Mouse (Mus musculus): ENCODE measurements around the gene Gm47996.
A peak's percentile ranks its signal among the peaks of the same experiment; 100 is the strongest.
"Not testable (repeated sequence)": the region's sequence is repeated elsewhere in the genome, so short reads cannot be mapped to it uniquely, and the experiment has no call there.

Gene Gm47996

DNA sequence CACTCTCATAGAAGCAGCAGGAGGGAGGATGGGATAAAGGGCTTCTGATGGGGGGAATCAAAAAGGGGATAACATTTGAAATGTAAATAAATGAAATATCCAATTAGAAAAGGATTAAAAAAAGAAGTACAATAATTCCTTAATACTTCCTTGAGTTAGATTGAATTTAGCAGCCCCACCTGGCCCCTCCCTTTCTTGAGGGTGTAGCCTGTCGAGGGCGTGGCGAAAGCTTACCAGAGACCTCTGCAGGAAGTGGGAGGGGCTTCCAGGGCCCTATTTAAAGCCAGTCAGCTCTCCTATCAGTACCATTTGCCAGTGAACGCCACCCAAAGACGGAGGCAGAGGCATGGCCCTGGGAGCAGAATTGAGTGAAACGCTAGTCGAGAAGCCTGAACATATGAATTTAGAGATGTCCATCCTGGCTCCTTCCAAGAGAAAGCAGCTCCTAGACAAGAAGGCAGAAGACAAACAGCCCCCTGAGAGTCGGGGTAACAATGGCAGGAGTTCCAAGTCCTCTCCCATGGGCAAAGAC lies at the start of gene Gm47996:
Gm47996 (plus strand) TSS at position 308 of the 532 bp plus-strand sequence.
- DNase-seq, result not testable (repeated sequence)

DNA sequence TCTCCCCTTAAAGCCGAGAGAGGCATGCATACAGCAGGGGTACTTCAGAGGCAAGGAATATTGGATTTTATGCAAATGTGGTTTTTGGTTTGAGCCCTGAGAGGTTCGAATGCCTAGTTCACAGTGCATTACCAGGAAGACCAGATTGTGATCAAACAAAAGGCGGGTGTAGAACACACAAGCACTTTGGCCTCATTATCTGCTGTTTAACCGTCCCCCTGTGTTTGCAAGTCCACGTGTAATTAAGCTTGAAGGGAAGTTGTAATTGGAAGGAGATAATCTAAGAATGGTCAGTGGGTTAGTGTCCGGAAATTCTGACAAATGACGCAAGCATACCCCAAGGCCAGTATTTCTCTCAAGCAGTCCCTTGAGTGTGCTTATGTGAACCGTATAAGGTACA lies 43.9 kb upstream of the Gm47996 start:
- DNase-seq, result no peak

GRCm38 (mm10) chr1:151167297-151168047 lies 42.5 kb upstream of the Gm47996 start:
- DNase-seq, result peak; percentile 32

DNA sequence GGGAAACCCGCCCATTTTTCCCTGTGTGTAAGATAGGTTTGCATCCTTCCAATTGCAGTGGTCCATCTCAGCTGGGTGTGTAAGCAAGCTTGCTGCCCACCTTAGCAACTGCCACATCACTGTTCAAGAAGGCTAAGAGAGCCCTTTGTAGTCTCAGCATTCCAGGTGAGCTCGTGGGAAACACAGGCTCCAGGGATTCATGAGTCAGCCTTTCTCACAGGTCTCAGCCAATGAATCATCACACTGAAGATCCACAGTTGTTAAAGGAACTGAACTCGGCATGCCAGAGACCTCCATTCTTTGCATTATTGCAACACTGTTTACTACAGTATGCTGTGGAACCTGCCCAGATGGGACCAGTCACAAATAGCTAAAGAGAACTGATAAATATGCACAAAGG lies 41.3 kb upstream of the Gm47996 start:
- DNase-seq, result no peak

GRCm38 (mm10) chr1:151171572-151172461 lies 38.1 kb upstream of the Gm47996 start:
- DNase-seq, result no peak

DNA sequence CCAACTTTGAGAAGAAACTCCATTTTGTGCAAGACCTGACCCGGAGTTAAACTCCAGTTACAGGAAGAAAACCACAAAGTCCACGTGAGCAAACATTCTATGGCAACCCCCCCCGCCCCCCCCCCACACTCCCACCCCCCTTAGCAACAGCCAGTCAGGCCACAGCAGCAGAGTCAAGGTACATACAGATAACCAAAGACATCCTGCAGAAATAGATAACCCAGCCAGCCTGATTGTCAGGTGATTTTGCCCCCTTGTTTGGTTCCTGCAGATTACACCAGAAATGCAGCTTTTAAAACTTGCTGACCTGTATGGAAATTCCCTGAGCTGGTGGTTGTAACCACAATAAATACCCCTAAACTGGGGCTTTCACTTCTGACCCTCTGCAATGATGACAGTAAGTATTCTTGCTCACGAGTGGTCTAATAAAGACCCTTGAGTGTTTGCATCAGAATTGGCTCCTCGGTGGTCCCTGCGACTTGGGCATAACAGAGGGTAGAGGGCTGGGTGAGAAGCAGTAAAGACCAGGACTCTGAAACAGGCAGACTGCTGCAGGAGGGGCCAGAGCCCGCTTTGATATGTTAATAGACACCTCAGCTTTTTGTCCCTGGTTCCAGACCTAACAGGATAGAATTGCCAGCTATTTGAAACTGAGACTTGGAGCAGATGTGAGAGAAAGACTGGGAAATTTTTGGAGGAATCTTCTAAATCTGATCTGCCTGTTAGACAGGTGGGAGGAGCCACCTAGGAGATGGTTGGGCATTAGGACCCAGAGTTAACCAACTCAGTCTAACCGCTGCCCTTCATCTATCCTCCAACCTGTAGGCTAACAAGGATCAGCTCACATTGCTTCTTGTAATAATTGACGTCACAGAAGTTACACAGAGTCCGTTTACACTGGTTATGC lies 32.6 kb upstream of the Gm47996 start:
- DNase-seq, result peak; percentile 33

DNA sequence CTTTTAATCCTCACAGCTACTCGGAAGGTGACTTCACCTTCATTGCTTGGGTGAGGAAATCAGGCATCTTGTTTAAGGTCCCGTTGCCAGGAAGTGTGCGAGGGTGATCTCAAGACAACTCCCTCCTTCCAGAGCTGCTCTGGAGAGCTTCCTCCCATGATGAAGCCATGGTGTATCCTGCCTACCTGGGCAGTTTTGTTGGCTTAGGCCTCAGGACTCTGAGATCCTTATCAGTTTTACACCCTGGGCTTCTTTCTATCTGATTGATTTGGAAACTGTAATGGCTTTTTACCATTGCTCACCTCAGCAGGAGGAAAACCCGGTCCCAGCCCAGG lies 32.0 kb upstream of the Gm47996 start:
- no peak for DNase-seq

DNA sequence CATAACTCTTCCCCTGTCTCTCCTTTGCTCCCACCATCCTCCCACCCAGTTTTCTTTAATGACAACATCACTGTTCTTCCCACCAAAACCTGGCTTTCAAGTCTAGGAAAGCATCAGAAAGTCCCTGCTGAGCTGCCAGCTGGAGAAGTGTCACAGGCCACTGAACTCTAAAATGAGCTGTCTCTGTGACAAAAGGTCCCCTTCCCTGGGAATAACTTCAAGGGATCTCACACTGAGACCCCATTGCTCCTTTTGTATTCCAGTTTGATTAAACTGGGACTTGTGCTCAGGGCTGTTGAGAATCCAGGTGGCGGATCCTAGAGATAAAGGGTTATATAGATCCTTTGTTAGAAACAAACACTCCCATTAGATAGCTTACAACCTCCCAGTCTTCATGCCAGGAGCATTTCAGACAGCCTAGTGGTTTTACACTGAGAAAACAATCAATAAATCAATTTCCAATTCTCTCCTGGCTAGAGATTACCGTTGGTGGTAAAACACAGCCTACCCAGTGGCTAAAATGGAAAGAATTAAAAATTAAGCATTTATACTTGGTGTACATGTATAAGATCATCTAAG lies 31.3 kb upstream of the Gm47996 start:
- DNase-seq, result no peak

DNA sequence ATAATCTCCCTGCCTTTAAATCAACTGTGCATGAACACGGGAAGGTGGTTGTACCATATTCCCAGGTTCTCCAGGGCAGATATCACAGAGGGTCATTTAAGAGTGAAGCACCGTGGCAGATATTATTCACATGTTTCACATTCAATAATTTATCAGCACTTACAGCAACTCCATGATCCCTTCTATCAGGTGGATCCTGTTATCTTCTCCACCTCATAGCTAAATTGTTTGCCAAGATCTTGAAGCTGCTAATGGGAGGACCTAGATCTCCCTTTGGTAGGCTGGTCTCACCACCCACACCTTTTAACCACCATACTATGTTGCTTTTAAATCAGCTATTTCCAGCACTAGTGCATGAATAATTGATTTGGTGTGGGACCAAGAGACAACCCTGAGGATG lies 29.8 kb upstream of the Gm47996 start:
- no peak for DNase-seq

GRCm38 (mm10) chr1:151182266-151182665 lies 27.7 kb upstream of the Gm47996 start, which contains the start of gene Gm47985:
Gene Gm47985, plus strand, starts transcription at chr1:151182537.
- DNase-seq, result not testable (repeated sequence)

GRCm38 (mm10) chr1:151186186-151186585 lies 23.7 kb upstream of the Gm47996 start:
- DNase-seq, result not testable (repeated sequence)

GRCm38 (mm10) chr1:151186879-151187424 lies 23.0 kb upstream of the Gm47996 start:
- not testable (repeated sequence) for DNase-seq

DNA sequence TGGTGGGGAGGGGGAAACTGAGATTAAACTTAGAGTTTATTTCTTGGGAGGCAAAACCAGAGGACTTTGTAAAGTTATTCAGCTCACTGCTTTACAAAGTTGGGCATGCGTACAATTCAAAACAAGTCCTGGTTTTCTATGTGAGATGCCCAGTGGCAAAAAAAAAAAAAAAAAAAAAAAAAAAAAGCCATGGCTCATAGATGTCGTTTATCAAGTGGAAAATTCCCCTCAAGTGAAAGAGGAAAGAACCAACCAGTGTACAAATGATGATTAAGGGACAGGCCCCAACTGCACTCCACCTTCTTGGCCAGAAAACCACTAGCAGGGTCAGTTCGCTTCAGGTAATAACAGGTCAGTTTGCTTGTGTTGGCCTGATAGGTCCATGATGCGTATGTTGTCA lies 21.5 kb upstream of the Gm47996 start:
- DNase-seq, result no peak

- not testable (repeated sequence) for DNase-seq
These were observed 17.9 kb upstream of the Gm47996 start, which contains the start of gene Gm8947 for GRCm38 (mm10) chr1:151192075-151192474. Gene Gm8947, plus strand, starts transcription at chr1:151192376.

DNA sequence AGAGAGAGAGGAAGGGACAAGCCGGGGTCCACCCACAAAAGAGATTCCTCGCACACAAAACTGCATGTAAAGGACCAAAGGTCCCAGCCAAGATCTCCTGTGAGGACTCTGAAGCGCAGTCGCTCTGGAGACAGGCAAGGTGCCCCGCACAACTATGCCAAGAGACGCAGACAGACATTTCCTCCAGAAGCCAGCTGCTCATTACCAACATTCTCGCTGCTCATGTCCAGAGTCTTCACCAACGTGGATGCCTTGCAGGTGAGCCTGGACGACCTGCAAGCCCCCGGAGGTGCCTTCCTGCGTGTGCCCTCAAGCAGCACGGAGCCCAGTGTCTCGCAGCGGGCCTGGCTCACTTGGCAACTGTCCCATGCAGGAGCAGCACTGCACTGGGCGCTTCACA lies 17.2 kb upstream of the Gm47996 start:
- not testable (repeated sequence) for DNase-seq

GRCm38 (mm10) chr1:151195986-151196385 lies 13.9 kb upstream of the Gm47996 start:
- not testable (repeated sequence) for DNase-seq

DNA sequence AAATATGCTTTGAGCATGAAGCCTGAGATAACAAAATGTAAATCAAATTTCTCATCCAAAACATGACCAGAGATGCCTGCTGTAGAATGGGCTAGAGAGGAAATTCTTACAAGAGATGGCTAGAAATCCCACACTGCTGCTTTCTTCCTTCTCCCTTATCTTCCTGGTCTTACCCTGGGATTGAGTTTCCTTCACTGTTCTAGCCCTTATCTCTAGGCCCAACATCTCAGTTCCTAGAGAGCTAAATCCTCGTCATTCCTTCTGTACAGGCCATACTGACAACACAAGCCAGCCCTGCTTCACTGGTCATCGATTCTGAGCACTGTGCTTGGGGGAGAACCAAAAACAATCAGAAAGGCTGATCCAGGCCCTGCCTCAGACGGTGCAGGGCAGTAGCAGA lies 13.2 kb upstream of the Gm47996 start:
- not testable (repeated sequence) for DNase-seq

DNA sequence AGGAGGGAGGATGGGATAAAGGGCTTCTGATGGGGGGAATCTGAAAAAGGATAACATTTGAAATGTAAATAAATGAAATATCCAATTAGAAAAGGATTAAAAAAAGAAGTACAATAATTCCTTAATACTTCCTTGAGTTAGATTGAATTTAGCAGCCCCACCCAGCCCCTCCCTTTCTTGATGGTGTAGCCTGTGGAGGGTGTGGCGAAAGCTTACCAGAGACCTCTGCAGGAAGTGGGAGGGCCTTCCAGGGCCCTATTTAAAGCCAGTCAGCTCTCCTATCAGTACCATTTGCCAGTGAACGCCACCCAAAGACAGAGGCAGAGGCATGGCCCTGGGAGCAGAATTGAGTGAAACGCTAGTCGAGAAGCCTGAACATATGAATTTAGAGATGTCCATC lies 11.8 kb upstream of the Gm47996 start, which contains the start of gene Gm47995:
Gm47995 (plus strand) TSS at position 329 of the 400 bp plus-strand sequence.
- not testable (repeated sequence) for DNase-seq

DNA sequence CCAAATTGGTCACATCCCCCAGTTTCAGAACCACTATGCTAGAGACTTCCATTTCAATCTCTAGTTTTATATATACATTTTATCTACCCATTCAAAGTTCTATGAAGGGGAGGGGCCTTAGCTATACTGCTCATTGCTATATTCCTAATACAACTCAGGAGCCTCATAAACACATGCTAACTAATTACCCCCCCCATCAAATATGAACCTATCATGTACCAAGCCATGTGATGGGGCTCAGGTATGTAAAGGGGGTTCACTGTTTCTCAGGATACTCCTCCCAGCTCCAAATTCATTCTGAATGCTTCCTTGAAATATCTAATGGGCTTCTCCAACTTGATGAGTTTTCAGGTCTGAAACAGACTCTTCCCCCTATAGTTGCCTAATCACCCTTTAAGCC lies 9.3 kb upstream of the Gm47996 start:
- not testable (repeated sequence) for DNase-seq

DNA sequence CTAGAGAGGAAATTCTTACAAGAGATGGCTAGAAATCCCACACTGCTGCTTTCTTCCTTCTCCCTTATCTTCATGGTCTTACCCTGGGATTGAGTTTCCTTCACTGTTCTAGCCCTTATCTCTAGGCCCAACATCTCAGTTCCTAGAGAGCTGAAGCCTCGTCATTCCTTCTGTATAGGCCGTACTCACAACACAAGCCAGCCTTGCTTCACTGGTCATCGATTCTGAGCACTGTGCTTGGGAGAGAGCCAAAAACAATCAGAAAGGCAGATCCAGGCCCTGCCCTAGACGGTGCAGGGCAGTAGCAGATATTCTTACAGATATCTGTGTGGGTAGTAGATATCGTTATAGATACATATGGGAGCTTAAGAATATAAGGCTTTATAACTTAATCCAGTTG lies 7.2 kb upstream of the Gm47996 start:
- not testable (repeated sequence) for DNase-seq

DNA sequence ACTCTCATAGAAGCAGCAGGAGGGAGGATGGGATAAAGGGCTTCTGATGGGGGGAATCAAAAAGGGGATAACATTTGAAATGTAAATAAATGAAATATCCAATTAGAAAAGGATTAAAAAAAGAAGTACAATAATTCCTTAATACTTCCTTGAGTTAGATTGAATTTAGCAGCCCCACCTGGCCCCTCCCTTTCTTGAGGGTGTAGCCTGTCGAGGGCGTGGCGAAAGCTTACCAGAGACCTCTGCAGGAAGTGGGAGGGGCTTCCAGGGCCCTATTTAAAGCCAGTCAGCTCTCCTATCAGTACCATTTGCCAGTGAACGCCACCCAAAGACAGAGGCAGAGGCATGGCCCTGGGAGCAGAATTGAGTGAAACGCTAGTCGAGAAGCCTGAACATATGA lies 6.1 kb upstream of the Gm47996 start, which contains the start of gene 3110040M04Rik:
3110040M04Rik (plus strand) TSS at position 304 of the 400 bp plus-strand sequence.
- not testable (repeated sequence) for DNase-seq
